Mouse (Mus musculus): Measurements from ENCODE around the gene Slco3a1.

GRCm38 (mm10) chr7:74524188-74524971 lies 30.2 kb downstream of the Slco3a1 start:
- TF ChIP-seq CTCF (conservative IDR thresholded peaks at IDR 0.05; ENCODE audit: insufficient read depth, insufficient read length, low read depth, low read length), result no peak
- no peak for TF ChIP-seq POLR2A (IDR thresholded peaks at IDR 0.05; ENCODE audit: low read depth, low read length)
